Mouse (Mus musculus) testis, postnatal 10 days (tissue): ENCODE data around the gene Cd96.
"Not testable (repeated sequence)": the region's sequence is repeated elsewhere in the genome, so short reads cannot be mapped to it uniquely, and the experiment has no call there.

Source experiments
- DNase-seq: peaks from one replicate; pipeline ENCODE4 v3.0.0; 2021; ENCODE audit warnings: low spot score

The Cd96 gene

GRCm38 (mm10) chr16:46120020-46120419 is at the start of gene Cd96:
Gene Cd96, minus strand, starts transcription at chr16:46120251.
- DNase-seq = no peak

- DNase-seq = no peak
These were observed 46.9 kb upstream of the Cd96 start for GRCm38 (mm10) chr16:46166971-46167370.

- DNase-seq = no peak
These were observed 45.3 kb upstream of the Cd96 start for GRCm38 (mm10) chr16:46165305-46165704.

GRCm38 (mm10) chr16:46154832-46155231 is 34.8 kb upstream of the Cd96 start, which contains the start of gene Gm4737:
Gene Gm4737, minus strand, starts transcription at chr16:46155077.
- DNase-seq = not testable (repeated sequence)

- DNase-seq = no peak
These were observed 31.1 kb upstream of the Cd96 start for GRCm38 (mm10) chr16:46151141-46151540.

- DNase-seq = no peak
These were observed 28.8 kb upstream of the Cd96 start for GRCm38 (mm10) chr16:46148661-46149341.

- no peak for DNase-seq
These were observed 26.9 kb upstream of the Cd96 start for GRCm38 (mm10) chr16:46146962-46147361.

- DNase-seq = no peak
These were observed 2.2 kb upstream of the Cd96 start for GRCm38 (mm10) chr16:46122238-46122637.

GRCm38 (mm10) chr16:46121420-46121819 is 1.4 kb upstream of the Cd96 start:
- peak; percentile 48 for DNase-seq

- DNase-seq = no peak
These were observed 556 bp upstream of the Cd96 start for GRCm38 (mm10) chr16:46120607-46121006.

GRCm38 (mm10) chr16:46117645-46118044 is 2.4 kb downstream of the Cd96 start:
- DNase-seq = no peak

GRCm38 (mm10) chr16:46114727-46115126 is 5.3 kb downstream of the Cd96 start:
- no peak for DNase-seq

- no peak for DNase-seq
These were observed 10.5 kb downstream of the Cd96 start for GRCm38 (mm10) chr16:46109536-46109935.

GRCm38 (mm10) chr16:46107431-46107830 is 12.6 kb downstream of the Cd96 start:
- DNase-seq = no peak

- no peak for DNase-seq
These were observed 15.6 kb downstream of the Cd96 start for GRCm38 (mm10) chr16:46104491-46104890.

- no peak for DNase-seq
These were observed 18.3 kb downstream of the Cd96 start for GRCm38 (mm10) chr16:46101748-46102147.

- DNase-seq = peak; percentile 50
These were observed 19.8 kb downstream of the Cd96 start for GRCm38 (mm10) chr16:46100286-46100685.

GRCm38 (mm10) chr16:46097421-46097820 is 22.6 kb downstream of the Cd96 start:
- DNase-seq = no peak

GRCm38 (mm10) chr16:46094478-46094877 is 25.6 kb downstream of the Cd96 start:
- no peak for DNase-seq

GRCm38 (mm10) chr16:46092935-46093334 is 27.1 kb downstream of the Cd96 start:
- DNase-seq = no peak

GRCm38 (mm10) chr16:46086874-46087473 is 33.1 kb downstream of the Cd96 start:
- DNase-seq = no peak

GRCm38 (mm10) chr16:46068000-46068399 is 52.1 kb downstream of the Cd96 start:
- no peak for DNase-seq

GRCm38 (mm10) chr16:46063278-46063677 is 56.8 kb downstream of the Cd96 start:
- DNase-seq = no peak

- DNase-seq = no peak
These were observed 73.1 kb downstream of the Cd96 start for GRCm38 (mm10) chr16:46046906-46047305.
